Mouse (Mus musculus): ENCODE data around the gene Rab25. TPM values are rescaled to one million over a fixed set of nuclear protein-coding genes. Genes with fewer than 3 reads are reported as not detected.
A peak's percentile ranks its signal among the peaks of the same experiment; 100 is the strongest.

Rab25 gene
- polyA plus RNA-seq, 1 experiment from 2014 or later: 0.55 TPM

- 0 out of 2 replicates have a peak, but pooled peaks cover 4% of the 10 kb centered on the region for H3K36me3 ChIP-seq
- ATAC-seq (ENCODE audit: insufficient number of reproducible peaks, low FRiP score): no peak
- 8% methylated on average over 11 of the region's 11 CpGs for whole genome bisulfite sequencing
- no peaks in the 10 kb centered on the region for H3K9me3 ChIP-seq (replicated peaks)
- H3K4me1 ChIP-seq (replicated peaks): peaks cover 43% of the 10 kb centered on the region
- H3K4me2 ChIP-seq: peak overlapping the region; percentile 87
- H3K27ac ChIP-seq (ENCODE audit: poor library complexity, severe bottlenecking): peak overlapping the region; percentile 79
- peak overlapping the region; percentile 68 for H3K4me3 ChIP-seq
- no peaks in the 10 kb centered on the region for H3K27me3 ChIP-seq (replicated peaks)
- peak overlapping the region; percentile 88 for H3K9ac ChIP-seq
Observed at GRCm38 (mm10) chr3:88502031-88502571, 46.0 kb downstream of the Rab25 start.

- Histone ChIP-seq H3K4me3 (peak overlapping the region; percentile 68), H3K27me3 (replicated peaks) (no peaks in the 10 kb centered on the region), H3K36me3 (0 out of 2 replicates have a peak, but pooled peaks cover 4% of the 10 kb centered on the region), H3K27ac (ENCODE audit: poor library complexity, severe bottlenecking) (peak overlapping the region; percentile 79), H3K9me3 (replicated peaks) (no peaks in the 10 kb centered on the region), H3K4me2 (peak overlapping the region; percentile 87), H3K4me1 (replicated peaks) (peaks cover 46% of the 10 kb centered on the region), H3K9ac (peak overlapping the region; percentile 88)
- ATAC-seq (ENCODE audit: insufficient number of reproducible peaks, low FRiP score): no peak
- WGBS: 56% methylated on average over 6 of the region's 6 CpGs
Observed at GRCm38 (mm10) chr3:88501366-88502030, 46.6 kb downstream of the Rab25 start.

GRCm38 (mm10) chr3:88500655-88501365 lies 47.3 kb downstream of the Rab25 start:
- no peak for ATAC-seq (ENCODE audit: insufficient number of reproducible peaks, low FRiP score)
- no peaks in the 10 kb centered on the region for H3K9me3 ChIP-seq (replicated peaks)
- 57% methylated on average over 4 of the region's 4 CpGs for WGBS
- peak overlapping the region; percentile 87 for H3K4me2 ChIP-seq
- H3K4me1 ChIP-seq (replicated peaks): peaks cover 53% of the 10 kb centered on the region
- H3K4me3 ChIP-seq: peak overlapping the region; percentile 68
- H3K9ac ChIP-seq: no peak overlapping the region; the same call in 1 of the 2 replicates
- no peaks in the 10 kb centered on the region for H3K27me3 ChIP-seq (replicated peaks)
- no peak overlapping the region; the same call in 1 of the 2 replicates for H3K27ac ChIP-seq (ENCODE audit: poor library complexity, severe bottlenecking)
- 0 out of 2 replicates have a peak, but pooled peaks cover 4% of the 10 kb centered on the region for H3K36me3 ChIP-seq

- Histone ChIP-seq H3K9me3 (replicated peaks) (no peaks in the 10 kb centered on the region), H3K4me2 (0 out of 2 replicates have a peak overlapping the region, but pooled peaks have one; percentile 87), H3K4me1 (replicated peaks) (peaks cover 61% of the 10 kb centered on the region), H3K4me3 (no peak overlapping the region), H3K36me3 (0 out of 2 replicates have a peak, but pooled peaks cover 4% of the 10 kb centered on the region), H3K27ac (ENCODE audit: poor library complexity, severe bottlenecking) (no peak overlapping the region), H3K9ac (no peak overlapping the region), H3K27me3 (replicated peaks) (no peaks in the 10 kb centered on the region)
- ATAC-seq (ENCODE audit: insufficient number of reproducible peaks, low FRiP score): no peak
- WGBS: 79% methylated on average over 7 of the region's 7 CpGs
Observed at GRCm38 (mm10) chr3:88500087-88500486, 48.0 kb downstream of the Rab25 start.

GRCm38 (mm10) chr3:88499580-88499979 lies 48.5 kb downstream of the Rab25 start:
- Histone ChIP-seq H3K4me1 (replicated peaks) (peaks cover 66% of the 10 kb centered on the region), H3K9me3 (replicated peaks) (no peaks in the 10 kb centered on the region), H3K9ac (no peak overlapping the region), H3K4me2 (no peak overlapping the region), H3K4me3 (no peak overlapping the region), H3K27ac (ENCODE audit: poor library complexity, severe bottlenecking) (no peak overlapping the region), H3K36me3 (0 out of 2 replicates have a peak, but pooled peaks cover 4% of the 10 kb centered on the region), H3K27me3 (replicated peaks) (no peaks in the 10 kb centered on the region)
- ATAC-seq (ENCODE audit: insufficient number of reproducible peaks, low FRiP score): no peak
- 81% methylated on average over 4 of the region's 4 CpGs for WGBS

GRCm38 (mm10) chr3:88495741-88496415 lies 52.2 kb downstream of the Rab25 start:
- peaks cover 66% of the 10 kb centered on the region for H3K4me1 ChIP-seq (replicated peaks)
- ATAC-seq (ENCODE audit: insufficient number of reproducible peaks, low FRiP score): no peak
- peak overlapping the region; percentile 100 for H3K27ac ChIP-seq (ENCODE audit: poor library complexity, severe bottlenecking)
- H3K9me3 ChIP-seq (replicated peaks): no peaks in the 10 kb centered on the region
- H3K9ac ChIP-seq: peak overlapping the region; percentile 65; the same call in 1 of the 2 replicates
- 0 out of 2 replicates have a peak, but pooled peaks cover 4% of the 10 kb centered on the region for H3K36me3 ChIP-seq
- H3K27me3 ChIP-seq (replicated peaks): no peaks in the 10 kb centered on the region
- no peak overlapping the region for H3K4me3 ChIP-seq
- WGBS: 67% methylated on average over 10 of the region's 10 CpGs
- peak overlapping the region; percentile 19 for H3K4me2 ChIP-seq

- Histone ChIP-seq H3K9me3 (replicated peaks) (no peaks in the 10 kb centered on the region), H3K36me3 (0 out of 2 replicates have a peak, but pooled peaks cover 4% of the 10 kb centered on the region), H3K4me1 (replicated peaks) (peaks cover 67% of the 10 kb centered on the region), H3K4me2 (peak overlapping the region; percentile 19), H3K27me3 (replicated peaks) (no peaks in the 10 kb centered on the region), H3K4me3 (no peak overlapping the region), H3K9ac (peak overlapping the region; percentile 65), H3K27ac (ENCODE audit: poor library complexity, severe bottlenecking) (peak overlapping the region; percentile 100)
- 0 out of 2 replicates have a peak, but pooled peaks have one; percentile 23 for ATAC-seq (ENCODE audit: insufficient number of reproducible peaks, low FRiP score)
- WGBS: 30% methylated on average over 9 of the region's 9 CpGs
Observed at GRCm38 (mm10) chr3:88494836-88495628, 53.1 kb downstream of the Rab25 start.

- Histone ChIP-seq H3K4me3 (no peak overlapping the region), H3K9ac (peak overlapping the region; percentile 65), H3K4me2 (peak overlapping the region; percentile 87), H3K27me3 (replicated peaks) (no peaks in the 10 kb centered on the region), H3K9me3 (replicated peaks) (no peaks in the 10 kb centered on the region), H3K36me3 (0 out of 2 replicates have a peak, but pooled peaks cover 4% of the 10 kb centered on the region), H3K27ac (ENCODE audit: poor library complexity, severe bottlenecking) (peak overlapping the region; percentile 100), H3K4me1 (replicated peaks) (peaks cover 77% of the 10 kb centered on the region)
- ATAC-seq (ENCODE audit: insufficient number of reproducible peaks, low FRiP score): no peak
- WGBS: 64% methylated on average over 11 of the region's 11 CpGs
Observed at GRCm38 (mm10) chr3:88493706-88494582, 54.2 kb downstream of the Rab25 start.
